Mouse (Mus musculus) v-Abl transformed pro-B cells (cell line): Measurements from ENCODE around the gene Gm9195.

ENCODE experiments used
- in situ Hi-C, 2 experiments: fragments of 400-800 bp; cut with MboI; formaldehyde crosslinking; loops; one replicate each; pipeline ENCODE4 v1.15.1; 2025; ENCODE audit not compliant: unreplicated experiment in 2 of 2

The Gm9195 gene

DNA sequence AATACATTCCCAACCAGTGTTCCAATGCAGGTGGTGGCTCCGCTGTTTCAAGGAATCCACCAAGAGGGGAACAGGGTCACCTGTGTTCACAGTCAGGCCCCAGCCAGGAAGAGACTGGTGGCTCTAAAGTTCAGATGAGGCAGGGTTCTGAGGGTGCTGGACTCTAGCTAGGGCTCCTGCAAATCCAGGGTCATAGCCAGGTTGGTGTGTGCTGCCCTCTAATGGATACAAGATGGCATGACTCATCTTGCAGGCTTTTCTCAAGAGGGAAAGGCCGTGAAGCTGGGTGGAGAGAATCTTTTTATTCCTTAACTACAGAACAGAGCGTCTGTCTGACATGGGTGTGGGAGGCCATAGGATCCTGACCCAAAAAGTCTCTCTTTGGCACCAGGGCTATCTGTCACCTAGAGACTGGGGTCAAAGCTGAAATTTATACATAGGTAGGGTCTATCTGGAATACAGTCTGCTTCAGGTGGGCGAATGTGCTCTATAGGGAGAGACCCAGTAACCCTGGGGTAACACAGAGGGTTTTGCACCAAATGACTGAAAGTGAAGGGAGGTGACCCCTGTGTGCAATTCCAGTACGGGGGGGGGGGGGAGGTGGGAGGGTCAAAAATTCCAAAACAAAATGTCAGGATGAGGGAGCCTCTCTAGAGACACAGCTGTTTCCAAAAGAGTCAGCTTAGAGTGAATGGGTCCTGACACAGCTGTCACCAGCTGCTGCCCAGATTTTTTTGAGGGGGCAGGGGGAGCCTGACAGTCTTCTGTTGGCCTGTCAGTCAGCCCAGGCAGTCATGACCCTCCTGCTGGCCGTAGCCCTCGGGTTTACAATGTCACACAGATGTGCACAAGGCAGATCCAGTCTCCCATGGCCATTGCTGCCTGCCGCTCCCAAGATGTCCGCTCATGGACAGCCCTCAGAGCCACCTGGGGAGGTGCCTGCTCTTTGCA lies 44.2 kb downstream of the Gm9195 start:
- in situ Hi-C loops, result no loop called here

DNA sequence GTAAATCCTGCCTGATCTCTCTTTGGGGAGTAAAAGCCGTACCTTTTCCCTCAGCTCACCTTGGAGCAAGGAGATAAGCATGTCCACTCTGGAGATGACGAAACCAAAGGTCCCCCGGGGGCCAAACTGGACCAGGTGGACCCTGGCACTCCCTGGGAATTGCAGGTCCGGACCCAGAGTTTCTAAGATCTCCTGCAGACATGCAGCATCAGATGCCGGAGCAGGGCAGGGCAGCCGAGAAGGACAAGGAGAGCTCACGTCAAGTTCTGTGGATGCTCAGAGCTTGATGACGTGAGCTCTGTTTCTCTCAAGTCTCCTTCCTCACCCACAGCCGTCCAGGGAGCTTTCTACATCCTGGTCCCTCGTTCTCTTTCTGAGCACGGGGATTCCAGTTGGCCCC lies 48.7 kb downstream of the Gm9195 start:
- in situ Hi-C loops, result no loop called here

DNA sequence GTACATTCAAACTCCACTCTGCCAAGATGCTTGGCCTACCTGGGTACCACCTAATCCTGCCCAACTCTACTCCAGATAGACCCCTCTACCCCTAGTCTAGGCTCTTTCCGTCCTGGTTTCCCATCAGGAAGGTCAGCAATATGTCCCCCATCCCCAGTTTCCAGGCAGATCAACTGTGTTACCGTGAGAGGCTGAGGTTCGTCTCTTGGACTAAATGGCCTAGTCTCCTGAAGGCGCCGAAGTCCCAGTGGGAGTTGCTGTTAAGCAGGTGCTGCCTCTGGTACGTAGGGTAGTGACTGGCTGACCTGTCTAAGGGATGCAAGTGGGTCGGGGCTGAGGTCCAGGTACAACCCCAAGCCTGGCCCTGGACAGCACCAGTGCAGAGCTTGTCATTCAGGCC lies 50.7 kb downstream of the Gm9195 start:
- in situ Hi-C loops, result no loop called here

DNA sequence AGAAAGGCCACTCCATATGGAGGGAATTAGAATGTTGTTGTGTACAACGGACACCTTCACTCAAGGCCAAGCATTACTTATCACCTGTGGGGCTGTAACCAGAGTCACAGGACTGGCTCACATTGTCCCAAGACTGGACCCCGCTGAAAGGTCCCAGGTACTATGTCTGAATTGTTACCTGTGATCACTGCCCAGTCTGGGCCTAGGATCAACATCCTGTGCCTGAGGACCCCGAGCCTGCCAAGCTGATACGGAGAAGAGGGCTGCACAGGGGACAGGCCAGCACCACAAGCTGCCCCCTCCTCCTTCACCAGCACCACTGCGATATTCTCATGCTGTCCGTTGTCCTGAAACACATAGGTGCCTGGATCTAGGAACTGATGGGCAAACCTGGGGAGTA lies 51.2 kb downstream of the Gm9195 start:
- in situ Hi-C loops, result no loop called here

DNA sequence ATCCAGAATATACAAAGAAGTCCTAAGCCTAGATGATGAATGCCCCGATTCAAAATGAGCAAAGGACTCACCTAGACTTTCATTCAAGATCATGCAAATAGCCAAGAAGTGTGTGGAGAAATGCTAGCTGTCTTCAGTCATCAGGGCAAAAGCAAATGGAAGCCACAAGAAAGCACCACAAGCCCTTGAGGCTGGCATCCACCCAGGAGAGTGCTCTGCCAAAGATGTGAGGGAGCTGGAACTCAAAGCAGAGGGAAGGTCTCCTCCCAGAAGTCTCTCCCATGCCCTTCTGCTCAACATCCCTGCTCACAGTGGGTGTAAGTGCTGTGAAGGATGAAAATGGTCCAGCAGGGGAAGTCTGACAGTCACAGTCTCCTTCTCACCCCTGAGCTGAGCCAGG lies 52.7 kb downstream of the Gm9195 start:
- in situ Hi-C loops, result no loop called here

DNA sequence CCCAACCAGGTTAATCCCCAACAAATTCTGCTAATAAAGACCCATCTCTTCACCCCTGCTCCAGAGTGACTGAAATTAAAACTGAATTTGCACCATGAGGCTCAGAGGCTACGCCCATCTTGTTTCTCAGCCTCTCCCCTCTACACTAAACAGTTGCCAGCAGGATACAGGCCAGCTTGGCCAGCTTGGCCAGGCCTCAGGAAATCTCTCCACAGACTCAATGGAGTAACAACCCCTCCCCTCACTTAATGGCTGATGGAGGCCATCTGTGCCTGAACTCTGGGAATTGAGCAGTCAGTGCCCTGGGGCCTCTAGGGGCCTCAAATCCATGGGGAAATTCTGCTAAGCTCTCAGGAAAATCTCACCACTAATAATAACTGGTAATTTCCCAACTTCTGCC lies 101.9 kb downstream of the Gm9195 start:
- in situ Hi-C loops, result loop anchor here in 1 of 2 experiments (10.0 to 25.0 kb wide), 2 partner anchors 605 to 1073 kb away; no protein-coding TSS in a partner anchor

DNA sequence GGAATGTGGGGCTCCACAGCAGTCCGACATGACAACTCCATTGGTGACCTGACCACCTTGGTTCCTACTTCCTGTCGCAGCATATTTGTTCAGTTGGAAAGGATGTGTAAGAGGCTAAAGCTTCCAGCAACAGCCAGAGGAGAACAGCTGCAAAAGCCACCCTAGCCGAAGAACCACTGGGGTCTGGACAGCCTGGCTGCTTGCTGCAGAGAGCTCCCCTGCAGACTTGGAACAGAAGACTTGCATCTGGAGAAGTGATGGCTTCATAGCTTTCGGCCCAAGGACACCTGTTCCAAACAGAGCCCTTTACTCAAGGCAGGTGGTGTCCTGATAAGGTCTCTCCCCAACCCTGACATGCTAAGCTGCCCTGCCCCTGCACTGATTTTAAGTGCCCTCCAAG lies 102.3 kb downstream of the Gm9195 start:
- in situ Hi-C loops, result loop anchor here in 1 of 2 experiments (10.0 to 25.0 kb wide), 2 partner anchors 606 to 1073 kb away; no protein-coding TSS in a partner anchor

DNA sequence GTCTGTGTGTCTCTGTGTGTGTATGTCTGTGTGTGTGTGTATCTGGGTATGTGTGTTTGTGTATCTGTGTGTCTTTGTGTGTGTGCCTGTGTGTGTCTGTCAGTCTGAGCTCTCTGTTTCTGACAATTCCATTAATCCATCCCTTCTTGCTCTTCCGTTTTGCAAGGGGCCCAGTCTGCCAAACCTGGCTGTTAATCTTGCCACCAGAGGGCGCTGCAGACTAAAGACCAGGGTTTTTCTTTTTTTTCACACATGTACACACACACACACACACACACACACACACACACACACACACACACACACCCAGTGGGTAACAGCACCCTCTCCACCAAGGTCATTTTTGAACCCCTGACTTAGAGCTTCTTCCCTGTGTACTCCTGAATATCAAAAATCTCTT lies 114.4 kb downstream of the Gm9195 start:
- in situ Hi-C loops, result loop anchor here (5.0 to 25.0 kb wide), 8 partner anchors 625 to 1592 kb away; no protein-coding TSS in a partner anchor
